Mouse (Mus musculus) CD4-positive naive resting alpha-beta T cell, adult 76 days (primary cell): ENCODE measurements around the gene Dcst2. TPM values are rescaled to one million over a fixed set of nuclear protein-coding genes. Genes with fewer than 3 reads are reported as not detected.

ENCODE experiments used
- total RNA-seq: library from RNA; stranded (reverse); gene quantifications from one replicate; pipeline ENCODE4 v1.2.4, GENCODE M21; 2023

Gene Dcst2
- 0.23 TPM for total RNA-seq

GRCm38 (mm10) chr3:89361675-89362074 lies at the start of gene Dcst2:
Gene Dcst2, plus strand, starts transcription at chr3:89361975.

GRCm38 (mm10) chr3:89322514-89323165 lies 39.1 kb upstream of the Dcst2 start, which contains the start of gene Efna3:
Gene Efna3, minus strand, starts transcription at chr3:89322965.

GRCm38 (mm10) chr3:89337721-89338578 lies 23.8 kb upstream of the Dcst2 start, which contains the start of gene Efna4:
Gene Efna4, minus strand, starts transcription at chr3:89338028.

GRCm38 (mm10) chr3:89349869-89350501 lies 11.8 kb upstream of the Dcst2 start, which contains the start of gene Adam15:
Gene Adam15, minus strand, starts transcription at chr3:89349996.

GRCm38 (mm10) chr3:89365153-89365485 lies 3.3 kb downstream of the Dcst2 start, which contains the start of gene Dcst1:
Gene Dcst1, minus strand, starts transcription at chr3:89365253.

GRCm38 (mm10) chr3:89394006-89394893 lies 32.5 kb downstream of the Dcst2 start, which contains the start of gene Zbtb7b:
Gene Zbtb7b, minus strand, starts transcription at chr3:89394776.

GRCm38 (mm10) chr3:89402693-89403092 lies 40.9 kb downstream of the Dcst2 start, which contains the start of gene Lenep:
Gene Lenep, minus strand, starts transcription at chr3:89402793.

GRCm38 (mm10) chr3:89411490-89412393 lies 50.0 kb downstream of the Dcst2 start, which contains the start of gene Flad1:
Gene Flad1, minus strand, starts transcription at chr3:89411870.

GRCm38 (mm10) chr3:89418170-89418860 lies 56.5 kb downstream of the Dcst2 start, which contains the start of the genes Cks1b and Shc1:
Gene Cks1b, minus strand, starts transcription at chr3:89418383.
Gene Shc1, plus strand, starts transcription at chr3:89418443.

Other genes starting within 250 kb of the Dcst2 start
- 0.21 TPM for gene Pklr, start 225.8 kb upstream of the Dcst2 start, total RNA-seq
- gene Hcn3, start 201.8 kb upstream of the Dcst2 start, total RNA-seq, result 5.2 TPM
- 110 TPM for gene Clk2, start 197.2 kb upstream of the Dcst2 start, total RNA-seq
- 129 TPM for gene Scamp3, start 184.5 kb upstream of the Dcst2 start, total RNA-seq
- gene Fam189b, start 178.8 kb upstream of the Dcst2 start, total RNA-seq, result 104 TPM
- 60.6 TPM for gene Gba, start 159.0 kb upstream of the Dcst2 start, total RNA-seq
- 6.9 TPM for gene Thbs3, start 146.8 kb upstream of the Dcst2 start, total RNA-seq
- gene Mtx1, start 134.9 kb upstream of the Dcst2 start, total RNA-seq, result 175 TPM
- gene Muc1, start 132.9 kb upstream of the Dcst2 start, total RNA-seq, result 1.5 TPM
- 91.1 TPM for gene Krtcap2, start 116.0 kb upstream of the Dcst2 start, total RNA-seq
- gene Trim46, start 115.7 kb upstream of the Dcst2 start, total RNA-seq, result 1.6 TPM
- 47.1 TPM for gene Dpm3, start 102.6 kb upstream of the Dcst2 start, total RNA-seq
- gene Slc50a1, start 91.4 kb upstream of the Dcst2 start, total RNA-seq, result 90.8 TPM
- not detected for gene Efna1, start 80.8 kb upstream of the Dcst2 start, total RNA-seq
- gene Efna3, start 39.0 kb upstream of the Dcst2 start, total RNA-seq, result not detected
- 0.70 TPM for gene Efna4, start 23.9 kb upstream of the Dcst2 start, total RNA-seq
- 14.3 TPM for gene Adam15, start 12.0 kb upstream of the Dcst2 start, total RNA-seq
- not detected for gene Dcst1, start 3.3 kb downstream of the Dcst2 start, total RNA-seq
- 78.1 TPM for gene Zbtb7b, start 32.8 kb downstream of the Dcst2 start, total RNA-seq
- gene Lenep, start 40.8 kb downstream of the Dcst2 start, total RNA-seq, result not detected
- gene Flad1, start 49.9 kb downstream of the Dcst2 start, total RNA-seq, result 21.0 TPM
- gene Cks1b, start 56.4 kb downstream of the Dcst2 start, total RNA-seq, result 3.7 TPM
- 96.1 TPM for gene Shc1, start 56.5 kb downstream of the Dcst2 start, total RNA-seq
- gene Pygo2, start 68.2 kb downstream of the Dcst2 start, total RNA-seq, result 39.8 TPM
- 95.0 TPM for gene Pbxip1, start 74.7 kb downstream of the Dcst2 start, total RNA-seq
- 10.0 TPM for gene Pmvk, start 92.6 kb downstream of the Dcst2 start, total RNA-seq
- gene Kcnn3, start 158.2 kb downstream of the Dcst2 start, total RNA-seq, result not detected